Mouse (Mus musculus) C2C12 (cell line): ENCODE results near the gene Fam208a.

Source experiments
- CTCF ChIP-seq: IDR thresholded peaks from one replicate; pipeline ENCODE4 v1.5.1; 2011; ENCODE audit not compliant: control insufficient read depth, insufficient read depth, insufficient read length
- MAX ChIP-seq: IDR thresholded peaks from one replicate; pipeline ENCODE4 v1.6.1; 2011; ENCODE audit warnings: mild to moderate bottlenecking, control low read depth

- TF ChIP-seq MAX (no peak), CTCF (no peak)
Observed at GRCm38 (mm10) chr14:27381459-27381858, 47.2 kb upstream of the Fam208a start.
